Mouse (Mus musculus): Measurements from ENCODE around the gene Ephb1.
A peak's percentile ranks its signal among the peaks of the same experiment; 100 is the strongest.

The Ephb1 gene

DNA sequence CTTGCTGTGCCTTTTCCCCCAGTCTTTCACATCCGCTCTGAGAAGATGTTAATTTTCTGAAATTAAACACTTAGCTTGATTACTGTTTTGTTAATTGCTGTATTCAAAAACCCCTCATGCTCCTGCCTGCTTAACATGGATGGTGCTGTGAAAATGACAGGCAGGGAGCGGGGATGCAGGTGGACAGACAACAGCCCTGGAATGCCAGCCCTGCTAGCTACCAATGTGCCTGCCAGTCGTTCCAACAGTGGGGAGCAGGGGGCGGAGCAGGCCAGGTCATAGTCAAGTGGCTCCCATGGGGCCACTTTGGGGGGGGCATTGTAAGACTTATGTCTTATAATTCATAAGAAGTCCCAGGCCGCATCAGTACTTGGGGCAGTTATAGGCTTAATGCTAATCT is 321.3 kb downstream of the Ephb1 start:
- no peak for DNase-seq

- DNase-seq: no peak
These were observed 322.1 kb downstream of the Ephb1 start for GRCm38 (mm10) chr9:102032376-102032775.

DNA sequence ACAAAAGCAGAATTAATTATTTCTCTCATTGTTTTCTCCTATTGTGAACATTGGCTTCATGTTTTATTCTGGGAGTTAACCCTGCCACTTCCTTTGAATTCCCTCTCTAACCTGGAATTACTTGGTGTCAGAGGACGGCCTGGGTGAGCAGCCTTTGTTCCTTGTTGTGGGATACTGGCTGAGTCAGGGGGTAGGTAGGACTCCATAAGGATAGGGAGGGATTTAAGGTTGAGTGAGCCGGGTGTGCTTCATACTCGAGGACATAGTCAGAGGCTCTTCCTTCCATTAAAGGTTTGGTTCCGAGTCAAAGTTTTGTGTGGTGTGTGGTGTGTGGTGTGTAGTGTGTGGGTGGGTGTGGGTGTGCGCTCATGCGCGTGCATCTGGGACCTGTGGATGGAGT is 324.8 kb downstream of the Ephb1 start:
- DNase-seq: no peak

GRCm38 (mm10) chr9:102026136-102026535 is 328.4 kb downstream of the Ephb1 start:
- peak; percentile 54 for DNase-seq

DNA sequence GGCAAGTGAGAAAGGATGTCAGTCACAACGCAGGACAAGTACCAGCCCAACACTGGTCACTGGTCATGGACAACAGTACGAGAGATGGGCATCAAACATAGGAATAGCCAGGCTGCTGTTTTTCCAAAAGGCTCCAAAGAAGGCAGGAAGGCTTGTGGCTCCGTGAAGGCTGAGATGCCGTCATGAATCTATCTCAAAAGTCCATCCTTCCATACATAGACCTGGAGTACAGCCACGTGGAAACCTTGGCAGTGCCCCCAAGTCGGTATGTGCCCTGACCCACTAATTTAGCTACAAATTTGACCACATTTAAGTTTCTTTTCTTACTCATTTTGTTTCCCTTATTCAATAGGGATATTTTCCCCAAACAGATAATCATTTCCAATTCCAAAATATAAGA is 329.4 kb downstream of the Ephb1 start:
- peak; percentile 33 for DNase-seq

GRCm38 (mm10) chr9:102015516-102015915 is 339.0 kb downstream of the Ephb1 start:
- no peak for DNase-seq

- no peak for DNase-seq
These were observed 346.8 kb downstream of the Ephb1 start for GRCm38 (mm10) chr9:102007706-102008105.

DNA sequence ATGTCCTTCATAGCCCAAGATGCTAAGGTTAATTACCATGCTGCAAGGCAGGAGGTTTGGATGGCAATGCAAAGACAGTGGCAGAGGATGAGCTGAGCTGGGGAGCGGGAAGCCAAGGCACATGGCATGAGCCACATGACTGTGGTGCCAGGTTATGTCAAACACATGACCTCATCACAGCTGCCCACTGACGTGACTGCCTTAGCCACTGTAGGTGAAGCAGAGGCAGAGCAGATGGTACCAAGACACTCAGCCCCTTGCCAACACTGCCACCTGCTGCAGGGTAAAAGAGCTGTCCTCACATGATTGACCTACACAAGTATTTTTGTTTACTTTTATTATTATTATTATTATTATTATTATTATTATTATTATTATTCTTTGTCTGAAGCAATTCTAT is 348.0 kb downstream of the Ephb1 start:
- DNase-seq: peak; percentile 26

DNA sequence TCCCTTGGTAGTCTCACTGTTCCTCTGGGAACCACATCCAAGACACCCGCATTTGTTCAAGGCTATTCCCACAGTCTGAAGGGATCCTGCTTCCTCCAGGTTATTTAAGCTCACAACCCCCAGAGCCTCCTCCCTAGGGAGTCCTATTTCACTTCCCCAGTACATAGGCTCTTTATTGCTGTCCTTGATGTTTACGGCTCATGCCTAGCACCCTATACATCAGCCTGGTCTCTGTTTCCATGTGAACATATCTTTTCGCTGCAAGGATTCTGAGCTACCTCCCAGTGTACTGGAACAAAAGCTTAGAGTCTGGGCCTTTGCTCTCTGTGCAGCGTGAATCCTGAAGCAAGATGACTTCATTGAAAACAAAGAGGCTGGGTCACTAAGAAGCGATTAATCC is 351.6 kb downstream of the Ephb1 start:
- no peak for DNase-seq

GRCm38 (mm10) chr9:102002186-102002585 is 352.3 kb downstream of the Ephb1 start:
- no peak for DNase-seq

- DNase-seq: no peak
These were observed 352.8 kb downstream of the Ephb1 start for GRCm38 (mm10) chr9:102001633-102002165.

- DNase-seq: no peak
These were observed 354.8 kb downstream of the Ephb1 start for GRCm38 (mm10) chr9:101999690-102000089.

DNA sequence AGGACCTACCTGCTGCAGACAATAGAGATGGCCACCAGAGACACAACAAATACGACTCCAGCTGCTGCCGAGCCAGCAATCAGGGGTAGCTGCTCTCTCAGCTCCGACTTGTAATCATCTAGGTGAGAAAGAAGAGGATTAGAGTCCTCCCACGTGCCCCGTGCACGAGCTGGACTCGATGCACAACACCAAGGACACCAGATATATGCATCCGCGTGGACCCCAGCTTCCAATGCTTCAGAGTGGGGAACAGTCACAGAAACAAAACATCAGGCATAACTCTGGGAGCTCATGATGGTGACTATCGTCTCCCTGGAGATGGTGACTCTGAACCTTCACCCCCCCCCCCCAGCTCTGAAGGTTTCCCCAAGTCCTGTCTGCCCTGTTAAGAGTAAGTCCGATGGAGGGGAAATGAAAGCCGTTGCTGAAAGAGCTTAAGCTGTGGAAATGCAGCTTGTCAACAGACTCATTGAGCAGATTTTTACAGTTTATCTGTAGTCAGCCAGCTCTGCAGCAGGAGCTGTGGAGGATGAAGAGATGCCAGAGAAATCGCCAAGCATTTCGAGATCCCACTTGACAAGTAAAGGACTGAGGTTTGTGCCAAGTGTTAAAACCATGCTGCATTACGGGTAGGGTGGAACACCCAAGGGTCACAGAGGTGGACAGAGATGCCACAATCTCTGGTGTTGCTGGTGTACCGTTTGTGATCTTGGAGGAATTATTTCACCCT is 357.6 kb downstream of the Ephb1 start:
- no peak for DNase-seq

DNA sequence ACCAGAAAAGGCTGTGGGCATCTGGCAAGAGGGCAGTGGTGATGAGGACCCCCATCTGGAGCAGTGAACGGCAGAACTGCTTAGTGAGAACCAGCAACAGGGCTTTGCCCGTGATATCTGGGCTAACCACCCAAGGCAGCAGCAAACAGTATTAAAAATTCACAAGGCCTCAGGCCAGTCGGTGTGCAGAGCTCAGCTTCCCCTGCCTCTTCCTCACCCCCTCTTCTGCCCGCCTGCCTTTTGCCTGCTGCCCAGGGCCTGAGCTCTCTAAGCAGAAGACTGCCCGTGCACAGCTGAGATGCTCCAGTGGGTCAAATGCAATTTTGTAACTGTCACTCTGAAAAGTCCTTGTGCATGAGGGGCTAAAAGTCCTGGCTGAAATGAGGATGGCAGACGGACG is 358.3 kb downstream of the Ephb1 start:
- no peak for DNase-seq

- no peak for DNase-seq
These were observed 358.9 kb downstream of the Ephb1 start for GRCm38 (mm10) chr9:101995423-101996156.

- no peak for DNase-seq
These were observed 360.4 kb downstream of the Ephb1 start for GRCm38 (mm10) chr9:101994086-101994485.

DNA sequence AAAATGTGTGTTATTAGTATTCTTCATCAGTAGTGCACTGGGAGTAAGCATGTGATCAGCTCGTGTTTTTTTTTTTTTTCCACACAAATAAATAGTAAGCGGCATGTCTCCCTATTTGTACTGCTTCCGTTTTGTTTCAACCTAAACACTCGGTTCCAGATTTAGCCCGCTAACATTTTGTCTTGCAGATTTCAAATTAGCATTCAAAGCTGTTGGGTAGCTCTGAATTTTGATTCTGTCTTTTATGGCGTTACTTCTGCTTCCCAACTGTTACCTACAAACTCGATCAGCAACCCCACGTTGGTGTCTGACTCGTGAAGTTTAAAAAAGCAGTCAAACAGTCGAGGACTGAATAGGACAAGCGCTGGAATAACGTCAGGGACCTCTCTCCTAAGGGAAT is 363.7 kb downstream of the Ephb1 start:
- DNase-seq: no peak

- peak; percentile 6 for DNase-seq
These were observed 364.5 kb downstream of the Ephb1 start for GRCm38 (mm10) chr9:101990032-101990431.

DNA sequence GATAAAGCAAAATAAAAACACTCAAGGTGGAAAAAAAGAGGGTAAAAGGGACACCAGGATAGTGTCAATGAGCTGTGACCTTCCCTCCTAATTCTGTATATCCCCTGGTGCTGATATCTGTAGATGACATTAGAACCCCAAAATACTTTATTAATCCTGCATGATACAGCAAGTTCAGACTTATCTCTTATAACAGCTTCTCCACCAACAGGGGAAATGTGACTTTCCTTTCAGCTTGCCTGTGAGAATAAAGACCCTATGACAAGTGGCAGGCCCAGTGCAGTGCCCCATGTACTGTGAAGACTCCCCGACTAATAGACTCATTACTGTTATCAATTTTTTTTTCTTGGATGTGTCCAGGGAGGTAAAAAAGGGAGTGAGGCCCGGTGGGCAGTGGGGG is 367.6 kb downstream of the Ephb1 start:
- no peak for DNase-seq

GRCm38 (mm10) chr9:101982378-101982777 is 372.1 kb downstream of the Ephb1 start:
- no peak for DNase-seq

- no peak for DNase-seq
These were observed 373.3 kb downstream of the Ephb1 start for GRCm38 (mm10) chr9:101981161-101981560.

DNA sequence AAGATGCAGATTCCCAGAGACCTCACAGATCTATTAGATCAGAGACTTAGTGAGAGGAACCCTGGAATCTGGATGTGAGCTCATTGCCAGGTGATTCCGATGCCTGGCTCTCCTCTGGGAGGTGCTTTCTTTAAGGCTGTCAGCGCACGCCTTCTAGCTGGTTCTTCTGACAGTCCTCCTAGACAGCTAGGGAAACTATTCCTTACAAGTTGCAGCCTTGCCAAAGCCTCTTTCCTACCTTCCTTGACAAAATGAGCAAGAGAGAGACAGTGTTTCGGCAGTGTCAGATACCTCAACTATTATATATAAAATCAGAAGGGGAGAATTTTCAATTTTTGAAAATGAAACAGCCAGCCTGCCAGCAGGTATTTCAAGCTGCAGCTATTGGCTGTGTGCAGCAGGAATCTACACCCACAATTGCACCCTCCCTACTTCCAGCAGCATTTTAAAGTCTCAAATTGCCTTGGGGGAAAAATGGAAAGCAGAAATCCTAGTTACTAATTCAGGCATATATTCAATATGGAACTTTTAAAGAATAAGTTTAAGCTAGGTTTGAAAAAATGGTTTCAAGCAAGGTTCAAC is 377.5 kb downstream of the Ephb1 start:
- DNase-seq: no peak

GRCm38 (mm10) chr9:101972314-101972713 is 382.2 kb downstream of the Ephb1 start:
- DNase-seq: no peak

DNA sequence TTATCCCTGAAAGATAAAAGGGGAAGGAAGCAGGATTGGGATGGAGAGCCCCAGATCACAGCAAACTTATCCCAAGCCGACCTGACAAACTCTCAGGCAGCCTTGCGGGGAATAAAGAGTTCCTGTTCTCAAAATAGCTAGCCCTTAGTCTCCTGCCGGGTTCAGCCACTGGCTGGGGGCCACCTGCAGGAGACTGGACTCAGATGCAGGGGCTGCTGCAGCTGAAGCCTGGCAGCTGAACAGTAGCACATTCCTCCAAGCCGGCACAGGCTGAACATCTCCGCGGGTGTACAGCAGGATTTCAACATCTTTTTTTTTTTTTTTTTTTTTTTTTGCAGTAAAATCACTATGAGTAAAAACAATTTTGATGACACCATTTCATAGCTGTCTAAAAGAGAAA is 382.7 kb downstream of the Ephb1 start:
- DNase-seq: no peak

Data from cerebellum, adult 9-11 months (tissue).